Mouse (Mus musculus): Measurements from ENCODE around the gene Cep89.

DNA sequence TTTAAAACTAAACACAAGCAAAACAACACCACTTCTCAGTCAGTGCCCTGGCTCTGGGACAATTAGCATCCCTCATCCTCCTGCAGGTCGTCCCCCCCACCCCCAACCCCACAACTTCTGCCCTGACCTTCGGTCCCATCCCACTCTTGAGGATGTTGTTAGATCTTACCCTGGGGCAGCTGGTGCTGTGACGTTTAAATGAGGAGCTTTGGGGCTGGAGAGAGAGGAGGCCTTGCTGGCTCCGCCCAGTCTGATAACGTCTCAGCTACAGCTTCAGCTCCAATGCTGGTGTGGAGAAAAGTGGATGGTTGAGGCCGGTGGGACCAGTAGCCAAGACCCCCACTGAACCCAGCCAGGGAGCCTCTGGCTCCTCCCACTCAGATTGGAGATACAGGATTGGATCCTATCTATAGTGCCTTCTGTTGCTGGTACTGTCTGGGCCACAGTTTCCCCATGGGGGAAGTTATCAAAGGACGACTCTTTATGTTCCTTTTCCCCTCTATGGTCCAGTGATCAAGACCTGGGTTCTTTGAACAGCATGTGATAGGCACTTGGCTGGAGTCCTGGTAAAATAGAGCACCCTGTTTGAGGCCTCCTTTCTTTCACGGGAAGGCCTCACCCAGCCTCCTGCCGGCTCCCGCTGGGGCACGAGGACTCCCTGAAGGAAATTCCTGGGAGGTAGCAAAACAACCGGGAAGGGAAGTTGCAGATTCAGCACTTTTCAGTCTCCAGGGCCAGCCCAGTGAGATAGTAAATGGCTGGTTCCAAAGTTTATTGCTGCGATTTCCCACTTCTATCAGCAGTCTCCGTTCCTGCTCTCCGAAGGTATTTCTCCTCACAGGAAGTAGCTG lies 51.4 kb downstream of the Cep89 start, which contains the start of gene Slc7a9:
- TF ChIP-seq CTCF (IDR thresholded peaks at IDR 0.05; ENCODE audit: low read depth, low read length), result no peak
- no peak for TF ChIP-seq GATA1 (IDR thresholded peaks at IDR 0.05; ENCODE audit: borderline replicate concordance, low read length)

Measured in G1E (cell line).